Mouse (Mus musculus) CH12.LX (cell line): Measurements from ENCODE around the gene Scpep1. TPM values are rescaled to one million over a fixed set of nuclear protein-coding genes. Genes with fewer than 3 reads are reported as not detected.

Experiments
- DNase-seq: peaks from one replicate; pipeline ENCODE4 v3.0.0-alpha.2; 2013; ENCODE audit errors: extremely low read depth
- H3K27ac ChIP-seq: 2 replicates; pipeline ENCODE4 v1.5.1; 2012; ENCODE audit warnings: low read depth, mild to moderate bottlenecking, control low read depth, moderate library complexity; ENCODE audit not compliant: insufficient read depth
- H3K27me3 ChIP-seq: replicated peaks from 2 replicates; pipeline ENCODE3; 2012; ENCODE audit warnings: inconsistent platforms
- H3K36me3 ChIP-seq, 2 experiments: replicated peaks in 1 of 2; 2 replicates each; pipeline versions ENCODE3 to v1.6.1; 2012; ENCODE audit warnings: inconsistent platforms in 1 of 2, low read length in 1 of 2, mild to moderate bottlenecking in 1 of 2, mixed read lengths in 1 of 2, moderate library complexity in 1 of 2; ENCODE audit not compliant: control insufficient read depth in 1 of 2, insufficient read depth in 1 of 2
- H3K4me1 ChIP-seq, 2 experiments: 2 replicates each; pipeline ENCODE4 v1.6.1; 2012; ENCODE audit warnings: inconsistent platforms in 1 of 2, moderate library complexity in 1 of 2; ENCODE audit not compliant: insufficient read depth in 2 of 2, control insufficient read depth in 1 of 2
- H3K4me2 ChIP-seq: 2 replicates; pipeline ENCODE4 v1.6.1; 2012; ENCODE audit warnings: low read depth, mild to moderate bottlenecking, control low read depth; ENCODE audit not compliant: poor library complexity, insufficient read depth, severe bottlenecking
- H3K4me3 ChIP-seq, 3 experiments: fragments of 150-350 bp in 1 of 3; sonication (generic) in 1 of 3; replicated peaks in 1 of 3; 2 replicates each; pipeline versions ENCODE3 to v1.5.1; 2011 to 2012; ENCODE audit warnings: low read depth in 2 of 3, low read length in 2 of 3, mild to moderate bottlenecking in 2 of 3, moderate library complexity in 2 of 3, control low read depth in 1 of 3, improper control_type of control experiment in 1 of 3, inconsistent platforms in 1 of 3, mixed read lengths in 1 of 3; ENCODE audit not compliant: poor library complexity in 1 of 3
- H3K79me2 ChIP-seq: replicated peaks from 2 replicates; pipeline ENCODE4 v1.6.1; 2012; ENCODE audit warnings: mild to moderate bottlenecking, moderate library complexity; ENCODE audit not compliant: control insufficient read depth, poor library complexity, insufficient read depth, severe bottlenecking; ENCODE audit errors: extremely low read depth
- H3K9ac ChIP-seq: 2 replicates; pipeline ENCODE4 v1.6.1; 2012; ENCODE audit warnings: low read depth, mild to moderate bottlenecking, control low read depth, moderate library complexity; ENCODE audit not compliant: insufficient read depth
- H3K9me3 ChIP-seq: replicated peaks from 2 replicates; pipeline ENCODE3; 2012; ENCODE audit warnings: low read length, inconsistent platforms, mixed read lengths
- CHD2 ChIP-seq: IDR thresholded peaks from 2 replicates; pipeline ENCODE4 v1.6.1; 2011; ENCODE audit warnings: low read length, improper control_type of control experiment
- CTCF ChIP-seq, 2 experiments: IDR thresholded peaks in 1 of 2; conservative IDR thresholded peaks in 1 of 2; 2 replicates each; pipeline ENCODE4 v1.5.1; 2011 to 2012; ENCODE audit warnings: low read depth in 2 of 2, low read length in 2 of 2, improper control_type of control experiment in 1 of 2, inconsistent platforms in 1 of 2, mild to moderate bottlenecking in 1 of 2, moderate library complexity in 1 of 2
- ELF1 ChIP-seq: IDR thresholded peaks from 2 replicates; pipeline ENCODE4 v1.6.1; 2014; ENCODE audit warnings: low read depth, mild to moderate bottlenecking, inconsistent platforms, low read length, improper control_type of control experiment
- ETS1 ChIP-seq: conservative IDR thresholded peaks from 2 replicates; pipeline ENCODE4 v1.6.1; 2012; ENCODE audit warnings: low read depth, mild to moderate bottlenecking, inconsistent platforms, low read length, improper control_type of control experiment, moderate library complexity
- GABPA ChIP-seq: IDR thresholded peaks from 2 replicates; pipeline ENCODE4 v1.6.1; 2012; ENCODE audit warnings: low read depth, low read length, improper control_type of control experiment, inconsistent platforms; ENCODE audit not compliant: insufficient replicate concordance
- HCFC1 ChIP-seq: IDR thresholded peaks from 2 replicates; pipeline ENCODE4 v1.6.1; 2012; ENCODE audit warnings: low read depth, mild to moderate bottlenecking, inconsistent platforms, low read length, improper control_type of control experiment
- IRF4 ChIP-seq: IDR thresholded peaks from 2 replicates; pipeline ENCODE4 v1.6.1; 2014; ENCODE audit warnings: low read depth, mild to moderate bottlenecking, inconsistent platforms, low read length, improper control_type of control experiment
- JUN ChIP-seq: IDR thresholded peaks from 2 replicates; pipeline ENCODE4 v1.6.1; 2011; ENCODE audit warnings: low read depth, mild to moderate bottlenecking, low read length, improper control_type of control experiment, moderate library complexity; ENCODE audit not compliant: insufficient read depth
- KAT2A ChIP-seq: IDR thresholded peaks from 2 replicates; pipeline ENCODE4 v1.6.1; 2012; ENCODE audit warnings: low read length, improper control_type of control experiment, inconsistent platforms; ENCODE audit not compliant: insufficient replicate concordance
- MAX ChIP-seq: IDR thresholded peaks from 2 replicates; pipeline ENCODE4 v1.6.1; 2011; ENCODE audit warnings: low read length, improper control_type of control experiment
- MYC ChIP-seq: IDR thresholded peaks from 2 replicates; pipeline ENCODE4 v1.6.1; 2011; ENCODE audit warnings: low read depth, mild to moderate bottlenecking, improper control_type of control experiment, low read length
- NELFE ChIP-seq: IDR thresholded peaks from 2 replicates; pipeline ENCODE4 v1.6.1; 2011; ENCODE audit warnings: low read depth, low read length, improper control_type of control experiment
- NRF1 ChIP-seq: IDR thresholded peaks from 2 replicates; pipeline ENCODE4 v1.6.1; 2014; ENCODE audit warnings: low read depth, mild to moderate bottlenecking, inconsistent platforms, low read length, improper control_type of control experiment, moderate library complexity
- POLR2AphosphoS2 ChIP-seq: IDR thresholded peaks from 2 replicates; pipeline ENCODE4 v1.6.1; 2011; ENCODE audit warnings: low read depth, low read length, improper control_type of control experiment
- RAD21 ChIP-seq: IDR thresholded peaks from 2 replicates; pipeline ENCODE4 v1.6.1; 2011; ENCODE audit warnings: low read depth, mild to moderate bottlenecking, low read length, improper control_type of control experiment, moderate library complexity
- SIN3A ChIP-seq: IDR thresholded peaks from 2 replicates; pipeline ENCODE4 v1.6.1; 2012; ENCODE audit warnings: low read length, improper control_type of control experiment, inconsistent platforms
- SMC3 ChIP-seq: IDR thresholded peaks from 2 replicates; pipeline ENCODE4 v1.6.1; 2011; ENCODE audit warnings: low read depth, low read length, improper control_type of control experiment
- TBP ChIP-seq: conservative IDR thresholded peaks from 2 replicates; pipeline ENCODE4 v1.6.1; 2011; ENCODE audit warnings: low read depth, low read length, improper control_type of control experiment
- ZC3H11A ChIP-seq: IDR thresholded peaks from 2 replicates; pipeline ENCODE4 v1.6.1; 2012; ENCODE audit warnings: low read depth, mild to moderate bottlenecking, inconsistent platforms, low read length, improper control_type of control experiment
- ZKSCAN1 ChIP-seq: IDR thresholded peaks from 2 replicates; pipeline ENCODE4 v1.6.1; 2012; ENCODE audit warnings: low read depth, inconsistent platforms, low read length, improper control_type of control experiment, borderline replicate concordance
- dilution Hi-C: fragments of 300-500 bp; cut with MboI; formaldehyde crosslinking; loops from 2 replicates; pipeline ENCODE4 v1.14.3; 2020; ENCODE audit warnings: low sequenced_read_pairs; ENCODE audit not compliant: extremely low pct_unique_long_range_greater_than_20kb, extremely low pct_ligation_motif_present
- in situ Hi-C: fragments of 300-500 bp; cut with MboI; formaldehyde crosslinking; loops from 3 replicates; pipeline ENCODE4 v1.14.3; 2019; ENCODE audit warnings: low sequenced_read_pairs, low pct_ligation_motif_present, low pct_unique_long_range_greater_than_20kb, mixed read lengths
- polyA plus RNA-seq: library from polyadenylated mRNA; unstranded; fragments of >175 nt; gene quantifications from 2 replicates; pipeline ENCODE4 v1.2.1, GENCODE M21; 2012; ENCODE audit warnings: low read depth; ENCODE audit not compliant: insufficient read length
- total RNA-seq, 2 experiments: library from RNA; depleted of rRNA; stranded (reverse); fragments of 300-350 nt in 1 of 2; fragments of >200 nt in 1 of 2; gene quantifications; 2 replicates each; pipeline ENCODE4 v1.2.3; 2012 to 2014

Scpep1 gene
- total and polyA plus RNA-seq, 3 experiments, result 84.5 to 210 (median 121) TPM

- Histone ChIP-seq H3K4me2 (no peak overlapping the region), H3K79me2 (no peaks in the 10 kb centered on the region), H3K4me3 (no peak overlapping the region), H3K9me3 (peaks cover 2% of the 10 kb centered on the region), H3K4me1 (no peaks in the 10 kb centered on the region)
- DNase-seq, result no peak
- TF ChIP-seq HCFC1 (no peak), GABPA (no peak), ELF1 (no peak), TBP (no peak), JUN (no peak), IRF4 (no peak), MAX (no peak), SIN3A (no peak), NRF1 (no peak), ZC3H11A (no peak), MYC (no peak), POLR2AphosphoS2 (no peak), ETS1 (no peak), NELFE (no peak), SMC3 (no peak), CTCF (conservative IDR thresholded peaks at IDR 0.05 in 1 of 2, IDR thresholded peaks at IDR 0.05 in 1 of 2; ENCODE audit: low read depth in 2 of 2, low read length in 2 of 2) (no peak), ZKSCAN1 (no peak), CHD2 (no peak), KAT2A (no peak)
- TF ChIP-seq, all 38 proteins: peak for 0
- no peak overlapping the region for H3K9ac ChIP-seq
- in situ Hi-C loops, result no loop called here
- H3K27me3 ChIP-seq, result no peaks in the 10 kb centered on the region
- H3K27ac ChIP-seq, result no peak overlapping the region
- peaks cover 70 to 89% of the 10 kb centered on the region in 2 experiments for H3K36me3 ChIP-seq
- dilution Hi-C loops, result no loop called here
These were observed 15.6 kb downstream of the Scpep1 start for GRCm38 (mm10) chr11:88939634-88940033.

- H3K27me3 ChIP-seq, result no peaks in the 10 kb centered on the region
- H3K36me3 ChIP-seq, result peaks cover 70 to 90% of the 10 kb centered on the region in 2 experiments
- H3K9me3 ChIP-seq, result peaks cover 2% of the 10 kb centered on the region
- H3K4me1 ChIP-seq, result no peaks in the 10 kb centered on the region
- H3K79me2 ChIP-seq, result no peaks in the 10 kb centered on the region
- no peak overlapping the region for H3K27ac ChIP-seq
- in situ Hi-C loops, result no loop called here
- no peak overlapping the region for H3K4me2 ChIP-seq
- DNase-seq, result no peak
- dilution Hi-C loops, result no loop called here
- H3K9ac ChIP-seq, result no peak overlapping the region
- TF ChIP-seq CHD2, result no peak
- no peak for TF ChIP-seq KAT2A
- peak in 1 of 2 experiments; percentile 53; a peak in 2 of 4 replicates for TF ChIP-seq CTCF (conservative IDR thresholded peaks at IDR 0.05 in 1 of 2, IDR thresholded peaks at IDR 0.05 in 1 of 2; ENCODE audit: low read depth in 2 of 2, low read length in 2 of 2)
- peak; percentile 13 for TF ChIP-seq RAD21
- TF ChIP-seq ELF1, result no peak
- TF ChIP-seq, all 38 proteins: peak for 2
- no peak overlapping the region for H3K4me3 ChIP-seq
These were observed 16.5 kb downstream of the Scpep1 start for GRCm38 (mm10) chr11:88938770-88939169.
